In genomic region chr11:18821384-18821783, GRCm38 (mm10) we compare ENCODE assay signal across 8 mouse cellular contexts.
DNase-seq lines count a peak whose midpoint lies in the region; ATAC-seq and TF ChIP-seq lines count a peak whose summit lies in the region.

No protein-coding gene starts in this region.

- H3K9me3 ChIP-seq in liver, embryonic 14.5 days (ENCODE audit: control insufficient read depth, low read length): no peaks in the 10 kb centered on the region
- H3K9me3 ChIP-seq in liver, embryonic 12.5 days (replicated peaks): no peaks in the 10 kb centered on the region

- H3K9ac ChIP-seq in liver, embryonic 14.5 days (replicated peaks): no peak overlapping the region
- H3K9ac ChIP-seq in liver, embryonic 12.5 days: no peak overlapping the region

- no peaks in the 10 kb centered on the region for H3K4me1 ChIP-seq in liver, embryonic 14.5 days (replicated peaks; ENCODE audit: control insufficient read depth in 2 of 2, insufficient read depth in 2 of 2, low read length in 1 of 2)
- H3K4me1 ChIP-seq in liver, embryonic 12.5 days: no peaks in the 10 kb centered on the region

- no peak for ATAC-seq in liver, embryonic 14.5 days (ENCODE audit: insufficient read depth)
- no peak for ATAC-seq in liver, embryonic 12.5 days
- no peak for ATAC-seq in erythroid progenitor cell, adult 5-6 weeks (replicated peaks; ENCODE audit: low FRiP score, poor library complexity, severe bottlenecking)

- no peak overlapping the region for H3K4me3 ChIP-seq in liver, embryonic 14.5 days (ENCODE audit: insufficient read depth in 1 of 2, low read depth in 2 of 2, low read length in 2 of 2)
- no peak overlapping the region for H3K4me3 ChIP-seq in liver, embryonic 12.5 days

- H3K27me3 ChIP-seq in liver, embryonic 14.5 days (ENCODE audit: control insufficient read depth, insufficient read depth, low read length): no peaks in the 10 kb centered on the region
- H3K27me3 ChIP-seq in liver, embryonic 12.5 days (replicated peaks): no peaks in the 10 kb centered on the region

- WGBS in liver, embryonic 14.5 days (ENCODE audit: insufficient replicate concordance): 21% methylated on average over 1 of the region's 1 CpGs
- WGBS in liver, embryonic 12.5 days (ENCODE audit: insufficient replicate concordance): 27% methylated on average over 1 of the region's 1 CpGs

- peak; percentile 20; the same call in 1 of the 2 replicates for TF ChIP-seq CTCF in liver, embryonic 14.5 days (IDR thresholded peaks at IDR 0.05; ENCODE audit: low read depth)

- H3K4me2 ChIP-seq in liver, embryonic 14.5 days (ENCODE audit: low read depth): no peak overlapping the region
- no peak overlapping the region for H3K4me2 ChIP-seq in liver, embryonic 12.5 days

- intact Hi-C loops in heart, postnatal 10 days (cut with DNase I): loop anchor here (1.0 kb wide), 2 partner anchors 203 to 940 kb away; no protein-coding TSS in a partner anchor

- no peak for DNase-seq in liver, embryonic 14.5 days (ENCODE audit: low read depth in 3 of 3, low spot score in 3 of 3)
- DNase-seq in adrenal gland, adult 8-10 months: peak; percentile 29
- DNase-seq in heart, postnatal 10 days: peak; percentile 5 to 27
- peak; percentile 11 for DNase-seq in retina, embryonic 14.5 days (ENCODE audit: low spot score)
- DNase-seq in right cerebral cortex, postnatal 10 days (ENCODE audit: low spot score in 2 of 2): no peak
- no peak for DNase-seq in thymus, adult 18-20 months

- no peak for TF ChIP-seq EP300 in liver, embryonic 14.5 days (IDR thresholded peaks at IDR 0.05; ENCODE audit: low read depth)

- H3K36me3 ChIP-seq in liver, embryonic 14.5 days (replicated peaks; ENCODE audit: control insufficient read depth, insufficient read depth, low read depth): no peaks in the 10 kb centered on the region
- H3K36me3 ChIP-seq in liver, embryonic 12.5 days: no peaks in the 10 kb centered on the region

- H3K27ac ChIP-seq in liver, embryonic 14.5 days: no peak overlapping the region
- no peak overlapping the region for H3K27ac ChIP-seq in liver, embryonic 12.5 days

Comparison
In these comparisons a context has a peak if more than half of its experiments do, and no peak if none do; other contexts are left out.
1. DNase-seq: peak in adrenal gland, adult 8-10 months (single experiment), heart, postnatal 10 days (2 of 2) and retina, embryonic 14.5 days (single experiment); none in liver, embryonic 14.5 days (0 of 3), right cerebral cortex, postnatal 10 days (0 of 2) and thymus, adult 18-20 months (0 of 2).